Mouse (Mus musculus) erythroblast, embryonic 14.5 days (primary cell): ENCODE data around the gene Ccnf. TPM values are rescaled to one million over a fixed set of nuclear protein-coding genes. Genes with fewer than 3 reads are reported as not detected.

Experiments used
- H3K27me3 ChIP-seq: 2 replicates; pipeline ENCODE4 v1.6.1; 2012; ENCODE audit warnings: inconsistent platforms; ENCODE audit not compliant: control insufficient read depth
- H3K36me3 ChIP-seq: 2 replicates; pipeline ENCODE4 v1.6.1; 2012; ENCODE audit warnings: mild to moderate bottlenecking, inconsistent platforms; ENCODE audit not compliant: control insufficient read depth
- H3K4me1 ChIP-seq: 2 replicates; pipeline ENCODE4 v1.6.1; 2012; ENCODE audit warnings: inconsistent platforms; ENCODE audit not compliant: control insufficient read depth
- H3K4me3 ChIP-seq: replicated peaks from 2 replicates; pipeline ENCODE3; 2012; ENCODE audit warnings: moderate library complexity, mild to moderate bottlenecking, inconsistent platforms
- H3K9me3 ChIP-seq: 2 replicates; pipeline ENCODE4 v1.6.1; 2012; ENCODE audit warnings: low read length, inconsistent platforms, mixed read lengths; ENCODE audit not compliant: control insufficient read depth
- GATA1 ChIP-seq: IDR thresholded peaks from 2 replicates; pipeline ENCODE4 v1.6.1; 2012; ENCODE audit warnings: low read length, inconsistent platforms, mixed read lengths
- TAL1 ChIP-seq: IDR thresholded peaks from 3 replicates; pipeline ENCODE4 v1.6.1; 2012; ENCODE audit warnings: low read length, inconsistent platforms, mixed read lengths
- polyA plus RNA-seq: library from polyadenylated mRNA; stranded (reverse); fragments of >175 nt; gene quantifications from 2 replicates; pipeline ENCODE4 v1.2.3, GENCODE M21; 2012

The Ccnf gene
- polyA plus RNA-seq, 1 experiment, result 14.4 TPM

DNA sequence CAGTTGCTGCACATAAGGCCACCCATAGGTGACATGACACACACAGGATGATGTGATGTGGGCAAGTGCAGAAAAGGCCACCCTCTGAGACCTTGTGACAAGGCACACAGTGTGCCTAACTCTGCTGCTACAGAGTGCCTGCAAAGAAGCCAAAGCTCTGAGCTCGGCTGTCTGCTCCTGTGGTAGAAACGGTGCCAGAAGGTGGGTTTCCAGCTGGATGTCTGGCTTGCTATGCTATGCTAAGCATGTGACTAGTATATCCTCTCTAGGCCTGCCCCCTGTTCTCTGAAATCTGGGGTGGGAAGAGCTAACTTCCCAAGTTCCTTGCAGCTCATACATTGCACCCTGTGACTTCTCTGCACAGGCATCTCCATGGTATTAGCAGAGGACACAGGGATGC lies 13.5 kb upstream of the Ccnf start:
- Histone ChIP-seq H3K27me3 (peaks cover 2% of the 10 kb centered on the region), H3K36me3 (no peaks in the 10 kb centered on the region), H3K4me1 (no peaks in the 10 kb centered on the region), H3K4me3 (no peak overlapping the region), H3K9me3 (peaks cover 5% of the 10 kb centered on the region)
- no peak for TF ChIP-seq GATA1
- no peak for TF ChIP-seq TAL1

DNA sequence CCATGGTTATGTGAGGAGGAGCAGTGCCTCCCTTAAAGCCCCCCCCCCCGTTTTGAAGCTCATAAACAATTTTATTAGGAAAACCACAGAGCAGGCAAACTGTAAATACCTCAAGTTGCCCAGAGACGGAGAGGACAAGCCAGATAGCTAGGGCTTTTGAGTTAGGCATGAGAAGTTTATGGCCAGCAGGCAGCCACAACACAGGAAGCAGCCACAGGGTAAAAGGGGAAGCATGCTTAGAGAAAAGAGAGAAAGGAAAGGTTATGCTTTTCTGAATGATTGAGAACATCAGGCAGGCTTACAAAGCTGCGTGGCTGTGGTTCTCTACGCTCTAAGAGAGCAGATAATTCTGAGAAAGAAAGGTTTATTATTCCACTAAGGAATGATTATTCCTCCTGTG lies 9.2 kb upstream of the Ccnf start:
- Histone ChIP-seq H3K4me3 (no peak overlapping the region), H3K4me1 (no peaks in the 10 kb centered on the region), H3K27me3 (no peaks in the 10 kb centered on the region; the same call in 1 of the 2 replicates), H3K36me3 (no peaks in the 10 kb centered on the region), H3K9me3 (peaks cover 5% of the 10 kb centered on the region)
- no peak for TF ChIP-seq GATA1
- no peak for TF ChIP-seq TAL1

DNA sequence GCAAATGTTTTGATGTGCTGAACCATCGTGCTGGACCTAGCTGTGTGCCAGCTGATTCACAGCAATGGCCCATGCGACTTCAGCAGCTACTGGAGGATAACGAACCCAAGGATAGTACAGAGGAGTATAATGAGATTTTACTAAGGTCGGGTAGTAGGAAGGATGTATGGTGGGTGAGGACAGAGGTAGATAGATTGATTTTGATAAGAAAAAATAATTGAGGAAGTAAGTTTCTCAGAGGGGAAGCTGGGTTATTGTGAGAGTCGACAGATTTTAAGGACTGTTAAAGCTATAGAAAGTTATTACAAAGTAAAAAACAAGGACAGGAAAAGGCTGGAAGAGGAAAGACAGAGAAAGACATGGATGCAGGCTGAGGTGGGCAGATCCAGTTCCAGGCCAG lies 8.4 kb upstream of the Ccnf start:
- no peaks in the 10 kb centered on the region; the same call in 1 of the 2 replicates for H3K27me3 ChIP-seq
- H3K4me3 ChIP-seq, result no peak overlapping the region
- peaks cover 5% of the 10 kb centered on the region for H3K9me3 ChIP-seq
- no peaks in the 10 kb centered on the region for H3K36me3 ChIP-seq
- no peak for TF ChIP-seq TAL1
- no peak for TF ChIP-seq GATA1
- H3K4me1 ChIP-seq, result no peaks in the 10 kb centered on the region; the same call in 1 of the 2 replicates

DNA sequence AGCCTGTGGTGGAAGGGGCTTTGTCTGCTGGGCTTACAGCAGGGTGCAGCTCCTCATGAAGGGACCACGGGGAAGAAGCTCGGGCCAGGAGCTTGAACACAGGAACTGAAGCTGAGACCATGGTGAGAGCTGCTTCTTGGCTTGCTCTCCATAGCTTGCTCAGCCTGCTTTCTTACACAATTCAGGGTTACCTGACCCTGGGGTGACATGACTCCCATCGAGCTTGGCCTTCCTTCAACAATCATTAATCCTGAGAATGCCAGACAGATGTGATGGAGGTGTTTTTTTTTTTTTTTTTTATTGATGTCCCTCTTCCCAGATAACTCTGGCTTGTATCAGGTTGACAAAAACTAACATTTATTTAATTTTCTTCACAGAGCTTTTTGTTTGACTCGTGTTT lies 7.7 kb upstream of the Ccnf start:
- Histone ChIP-seq H3K4me1 (no peaks in the 10 kb centered on the region; the same call in 1 of the 2 replicates), H3K4me3 (no peak overlapping the region), H3K36me3 (no peaks in the 10 kb centered on the region), H3K27me3 (peaks cover 3% of the 10 kb centered on the region), H3K9me3 (peaks cover 1% of the 10 kb centered on the region)
- no peak for TF ChIP-seq TAL1
- TF ChIP-seq GATA1, result no peak

DNA sequence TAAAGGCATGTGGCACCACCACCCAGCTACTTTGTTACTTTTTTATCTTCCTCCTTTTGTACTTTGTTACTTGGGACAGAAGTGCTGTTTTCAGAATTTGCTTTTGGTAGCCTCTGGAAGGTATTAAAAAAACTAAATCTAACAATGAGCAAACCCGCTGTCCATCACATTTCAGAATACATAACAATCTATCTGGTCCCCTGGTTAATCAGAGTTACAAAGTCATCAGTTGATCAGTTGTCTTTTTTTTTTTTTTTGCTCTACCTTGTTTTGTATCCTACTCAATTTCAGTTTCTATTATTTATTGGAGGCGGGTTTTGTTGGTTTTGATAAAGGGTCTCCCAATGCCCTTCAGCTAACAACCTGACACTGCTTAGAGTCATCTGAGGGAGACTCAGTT lies 1.0 kb upstream of the Ccnf start:
- H3K4me1 ChIP-seq, result peaks cover 37% of the 10 kb centered on the region
- peaks cover 11% of the 10 kb centered on the region for H3K9me3 ChIP-seq
- peaks cover 8% of the 10 kb centered on the region for H3K27me3 ChIP-seq
- TF ChIP-seq TAL1 (no peak; the same call in 2 of the 3 replicates), GATA1 (no peak)
- peak overlapping the region; percentile 100 for H3K4me3 ChIP-seq
- peaks cover 31% of the 10 kb centered on the region for H3K36me3 ChIP-seq

DNA sequence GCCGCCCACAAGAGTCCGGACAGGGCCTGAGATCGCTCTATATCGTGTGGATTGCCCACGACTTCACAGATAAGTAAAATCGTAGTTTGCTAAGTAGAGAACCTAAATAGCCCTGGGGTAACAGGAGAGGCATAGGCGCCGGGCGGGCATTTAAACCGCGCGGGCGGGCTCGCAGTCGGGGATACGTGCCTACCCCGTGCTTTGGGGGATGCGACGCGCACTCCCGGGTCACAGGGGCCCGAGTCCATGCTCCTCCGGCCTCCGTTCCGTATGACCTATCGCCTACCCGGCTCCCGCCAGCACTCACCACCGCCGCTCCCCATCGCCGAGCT lies 330 bp downstream of the Ccnf start:
- TF ChIP-seq TAL1, result no peak
- no peak for TF ChIP-seq GATA1
- Histone ChIP-seq H3K4me3 (peak overlapping the region; percentile 100), H3K9me3 (peaks cover 11% of the 10 kb centered on the region), H3K27me3 (peaks cover 8% of the 10 kb centered on the region), H3K4me1 (peaks cover 43% of the 10 kb centered on the region), H3K36me3 (peaks cover 44% of the 10 kb centered on the region)

DNA sequence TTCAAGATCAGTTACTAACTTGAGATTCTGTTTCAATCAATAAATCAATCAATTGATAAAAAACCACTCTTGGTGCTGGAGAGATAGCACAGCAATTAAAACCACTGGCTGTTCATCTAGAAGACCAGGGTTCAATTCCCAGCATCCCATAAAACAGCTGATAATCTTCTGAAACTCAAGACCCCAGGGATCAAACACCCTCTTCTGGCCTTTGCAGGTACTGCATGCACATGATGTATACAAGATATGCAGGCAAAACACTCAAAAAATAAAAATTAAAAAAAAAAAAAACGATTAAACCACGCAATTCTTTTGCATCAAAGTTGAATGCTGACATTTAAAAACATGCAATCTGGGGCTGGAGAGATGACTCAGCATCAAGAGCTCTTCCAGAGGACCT lies 2.6 kb downstream of the Ccnf start:
- Histone ChIP-seq H3K9me3 (peaks cover 22% of the 10 kb centered on the region), H3K27me3 (peaks cover 3% of the 10 kb centered on the region), H3K4me1 (peaks cover 47% of the 10 kb centered on the region), H3K36me3 (peaks cover 63% of the 10 kb centered on the region), H3K4me3 (peak overlapping the region; percentile 100)
- TF ChIP-seq GATA1, result no peak
- no peak for TF ChIP-seq TAL1

DNA sequence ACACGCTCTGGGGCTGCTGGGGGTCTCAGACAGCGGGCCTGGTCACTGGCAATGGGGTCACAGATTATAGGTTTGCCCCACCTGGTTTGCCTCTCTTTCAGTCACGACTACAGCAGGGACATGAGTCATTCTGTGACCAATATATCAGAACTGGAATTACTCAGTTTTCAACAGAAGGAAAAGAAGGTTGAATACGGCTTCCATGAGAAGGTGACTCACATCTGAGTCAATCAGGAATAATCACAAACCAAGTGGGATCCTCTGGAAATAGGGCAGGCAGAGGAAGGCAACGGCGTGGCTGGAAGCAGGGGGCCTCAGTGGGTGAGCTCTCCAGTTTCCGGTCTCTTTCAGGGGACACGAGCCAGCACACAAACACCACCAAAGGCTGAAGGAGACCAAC lies 7.2 kb downstream of the Ccnf start:
- TF ChIP-seq GATA1 (no peak), TAL1 (no peak)

DNA sequence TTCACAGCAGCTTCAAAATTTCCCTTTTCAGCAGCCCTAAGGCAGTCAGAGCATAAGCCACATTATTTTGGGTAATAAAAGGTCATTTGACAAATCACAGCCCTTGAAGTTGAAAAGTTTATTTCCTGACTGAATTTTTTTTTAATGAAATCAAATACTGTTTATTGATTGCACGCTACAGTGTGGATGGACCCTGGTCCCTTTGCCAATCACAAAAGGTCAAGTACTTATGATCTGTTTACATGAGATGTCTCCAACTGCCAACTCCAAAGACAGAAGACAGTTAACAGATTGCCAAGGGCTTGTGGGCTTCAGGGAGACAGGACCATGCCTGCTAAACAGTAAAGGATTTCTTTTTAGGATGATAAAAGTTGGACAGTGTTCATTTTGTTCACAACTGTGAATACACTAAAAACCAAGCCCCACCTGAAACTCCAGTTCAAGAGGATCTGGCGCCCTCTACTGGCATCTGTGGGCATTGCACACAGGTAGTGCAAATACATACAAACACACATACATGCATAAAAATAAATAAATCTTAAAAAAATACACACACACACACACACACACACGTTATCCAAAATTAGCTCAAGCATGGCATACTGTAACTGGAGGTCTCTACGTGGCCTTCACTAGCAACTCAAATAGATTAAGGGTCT lies 7.8 kb downstream of the Ccnf start:
- Histone ChIP-seq H3K27me3 (peaks cover 3% of the 10 kb centered on the region; the same call in 1 of the 2 replicates), H3K4me3 (no peak overlapping the region), H3K9me3 (peaks cover 33% of the 10 kb centered on the region), H3K36me3 (peaks cover 94% of the 10 kb centered on the region), H3K4me1 (peaks cover 20% of the 10 kb centered on the region)
- no peak for TF ChIP-seq GATA1
- TF ChIP-seq TAL1, result no peak

More for the DNA sequence above, 7.2 kb downstream of the Ccnf start:
- Histone ChIP-seq H3K27me3 (peaks cover 3% of the 10 kb centered on the region; the same call in 1 of the 2 replicates), H3K4me3 (no peak overlapping the region), H3K9me3 (peaks cover 39% of the 10 kb centered on the region), H3K36me3 (peaks cover 94% of the 10 kb centered on the region), H3K4me1 (peaks cover 26% of the 10 kb centered on the region)

DNA sequence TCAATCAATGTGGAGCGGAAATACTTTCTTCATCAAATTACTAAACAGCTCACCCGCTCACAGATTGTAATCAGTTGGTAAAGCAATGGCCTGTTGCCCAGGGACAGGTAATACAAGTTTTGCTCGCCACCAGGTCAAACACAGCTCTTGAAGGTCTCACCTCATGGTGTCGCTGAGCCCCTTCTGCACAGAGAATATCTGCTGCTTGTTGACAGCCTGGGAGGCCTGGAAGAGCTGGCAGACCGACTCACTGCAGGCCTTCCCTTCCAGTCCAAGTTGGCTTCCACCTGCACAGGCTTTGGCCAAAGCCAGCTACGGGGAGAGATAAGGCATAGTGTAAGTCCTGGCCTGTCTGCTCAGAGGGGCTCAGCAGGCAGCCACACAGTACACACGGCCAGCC lies 14.4 kb downstream of the Ccnf start:
- no peak overlapping the region for H3K4me3 ChIP-seq
- H3K27me3 ChIP-seq, result peaks cover 3% of the 10 kb centered on the region; the same call in 1 of the 2 replicates
- H3K36me3 ChIP-seq, result peaks cover 99% of the 10 kb centered on the region
- TF ChIP-seq GATA1 (no peak), TAL1 (no peak)
- H3K9me3 ChIP-seq, result peaks cover 13% of the 10 kb centered on the region
- peaks cover 10% of the 10 kb centered on the region for H3K4me1 ChIP-seq
